Mouse (Mus musculus) embryonic fibroblast, embryonic 13.5 days (primary cell): Measurements from ENCODE around the gene 4921524J17Rik. TPM values are rescaled to one million over a fixed set of nuclear protein-coding genes. Genes with fewer than 3 reads are reported as not detected.

Experiments used
- H3K27ac ChIP-seq: 2 replicates; pipeline ENCODE4 v1.5.1; 2012; ENCODE audit warnings: low read length, control low read depth, inconsistent platforms; ENCODE audit not compliant: insufficient read depth
- H3K4me1 ChIP-seq: 2 replicates; pipeline ENCODE4 v1.6.1; 2011; ENCODE audit warnings: low read length; ENCODE audit not compliant: control insufficient read depth, insufficient read depth
- H3K4me3 ChIP-seq: 2 replicates; pipeline ENCODE4 v1.5.1; 2011; ENCODE audit warnings: mild to moderate bottlenecking, control low read depth, low read length; ENCODE audit not compliant: insufficient read depth
- CTCF ChIP-seq: IDR thresholded peaks from 2 replicates; pipeline ENCODE4 v1.5.1; 2011; ENCODE audit warnings: mild to moderate bottlenecking, control low read depth, low read length, moderate library complexity, borderline replicate concordance; ENCODE audit not compliant: insufficient read depth
- POLR2A ChIP-seq: IDR thresholded peaks from 2 replicates; pipeline ENCODE4 v1.6.1; 2011; ENCODE audit warnings: low read depth, mild to moderate bottlenecking, control low read depth, low read length, moderate library complexity
- polyA plus RNA-seq: library from polyadenylated mRNA; stranded (reverse); fragments of >200 nt; gene quantifications from 2 replicates; pipeline ENCODE4 v1.2.4, GENCODE M21; 2011; ENCODE audit warnings: low read depth; ENCODE audit not compliant: missing spikeins, insufficient read length

4921524J17Rik gene
- polyA plus RNA-seq, 1 experiment = 62.5 TPM

DNA sequence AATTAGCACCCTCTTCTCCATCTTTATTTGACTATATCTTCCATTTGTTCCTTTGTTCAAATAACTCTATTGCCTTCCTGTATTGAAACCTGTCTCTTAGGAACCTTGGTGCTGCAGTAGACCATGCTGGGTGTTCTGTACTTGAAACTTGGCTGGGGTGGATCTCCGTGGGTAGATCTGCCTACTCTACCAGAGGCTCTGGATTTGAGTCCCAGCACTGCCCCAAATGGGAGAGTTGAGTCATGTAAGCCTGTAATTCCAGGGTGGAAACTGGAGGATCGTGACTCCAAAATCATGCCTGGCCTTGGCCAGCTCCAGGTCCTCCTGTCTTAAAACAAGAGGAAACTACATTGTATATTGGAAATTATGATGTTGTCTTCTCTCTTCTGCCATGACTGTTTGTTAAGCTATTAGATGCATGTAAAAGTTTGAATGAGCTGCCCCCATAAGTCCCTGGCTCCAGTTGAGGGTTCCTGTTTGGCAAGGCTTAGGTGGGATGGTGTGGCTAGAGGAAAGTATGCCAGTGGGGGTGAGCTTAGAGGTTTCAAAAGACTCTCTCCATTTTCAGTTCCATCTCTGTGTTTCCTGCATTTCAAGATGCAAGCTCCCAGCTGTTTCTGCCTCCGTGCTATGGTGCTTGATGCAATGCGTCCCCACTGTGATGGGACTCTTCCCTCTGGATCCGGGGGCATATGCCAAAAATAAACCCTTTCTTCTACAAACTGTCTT is 60.7 kb downstream of the 4921524J17Rik start:
- no peak overlapping the region for H3K27ac ChIP-seq
- TF ChIP-seq POLR2A (no peak), CTCF (no peak)
- H3K4me1 ChIP-seq = peaks cover 2% of the 10 kb centered on the region; the same call in 1 of the 2 replicates

DNA sequence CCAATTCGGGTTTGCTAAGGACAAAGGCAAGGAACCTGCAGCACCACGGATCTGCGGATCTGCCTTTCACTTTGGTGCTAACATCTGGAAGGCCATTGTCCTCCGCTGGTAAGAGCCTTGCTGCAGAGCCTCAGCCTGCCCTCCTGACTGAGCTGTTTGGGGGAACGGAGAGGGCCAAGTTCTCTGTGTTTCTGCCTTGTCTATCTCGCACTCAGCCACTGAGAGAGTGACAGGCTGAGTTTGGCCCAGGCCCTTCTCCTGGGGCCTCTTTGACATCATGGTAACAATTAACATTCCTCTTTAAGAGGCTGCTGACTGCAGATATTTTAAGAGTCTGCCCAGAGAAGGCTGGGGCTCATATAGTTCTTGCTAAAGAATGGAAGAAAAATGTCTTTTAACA is 67.5 kb downstream of the 4921524J17Rik start:
- Histone ChIP-seq H3K4me3 (no peak overlapping the region), H3K27ac (no peak overlapping the region), H3K4me1 (no peaks in the 10 kb centered on the region)
- TF ChIP-seq POLR2A (no peak), CTCF (no peak)

More for the DNA sequence above, 60.7 kb downstream of the 4921524J17Rik start:
- H3K4me3 ChIP-seq = no peak overlapping the region

DNA sequence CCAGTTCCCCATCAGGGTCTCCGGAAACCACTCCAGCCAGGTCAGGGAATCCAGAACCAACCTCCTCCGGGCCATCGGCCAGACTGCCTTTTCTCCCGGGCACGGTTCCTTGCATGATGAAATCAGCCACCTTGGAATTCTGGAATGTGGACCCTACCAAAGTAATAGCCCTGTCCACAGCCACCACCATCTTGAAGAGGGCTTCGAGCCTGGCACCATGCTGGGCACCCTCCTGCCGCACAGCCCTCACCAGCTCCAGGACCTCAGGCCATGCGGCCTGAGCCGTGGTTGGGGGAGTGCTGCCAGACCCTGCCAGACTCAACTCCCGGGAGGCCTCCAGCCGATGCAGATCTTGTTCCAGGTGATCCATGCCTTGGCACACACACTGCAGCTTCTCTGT is 68.0 kb downstream of the 4921524J17Rik start:
- TF ChIP-seq CTCF (no peak), POLR2A (no peak)
- no peak overlapping the region for H3K27ac ChIP-seq
- H3K4me1 ChIP-seq = no peaks in the 10 kb centered on the region
- H3K4me3 ChIP-seq = no peak overlapping the region

DNA sequence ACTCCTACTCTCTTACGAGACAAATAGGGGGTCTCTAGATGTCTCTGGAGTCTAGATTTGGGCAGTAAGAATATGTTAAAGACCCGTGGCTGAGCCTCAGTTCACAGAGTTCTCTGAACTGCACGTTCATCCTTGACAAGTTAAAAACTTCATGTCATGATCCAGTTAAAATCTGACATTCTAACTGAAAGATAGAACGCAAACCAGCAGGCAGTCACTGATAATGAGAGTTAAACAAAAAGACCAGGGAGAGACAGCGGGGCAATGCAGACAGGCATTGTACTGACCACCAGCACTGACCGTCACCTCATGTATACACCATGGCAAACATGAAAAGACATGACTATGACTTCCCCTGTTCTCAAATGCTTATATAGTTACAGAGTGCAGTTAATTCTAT is 69.2 kb downstream of the 4921524J17Rik start:
- H3K4me1 ChIP-seq = no peaks in the 10 kb centered on the region
- no peak overlapping the region for H3K27ac ChIP-seq
- no peak for TF ChIP-seq CTCF
- no peak for TF ChIP-seq POLR2A
- no peak overlapping the region for H3K4me3 ChIP-seq

DNA sequence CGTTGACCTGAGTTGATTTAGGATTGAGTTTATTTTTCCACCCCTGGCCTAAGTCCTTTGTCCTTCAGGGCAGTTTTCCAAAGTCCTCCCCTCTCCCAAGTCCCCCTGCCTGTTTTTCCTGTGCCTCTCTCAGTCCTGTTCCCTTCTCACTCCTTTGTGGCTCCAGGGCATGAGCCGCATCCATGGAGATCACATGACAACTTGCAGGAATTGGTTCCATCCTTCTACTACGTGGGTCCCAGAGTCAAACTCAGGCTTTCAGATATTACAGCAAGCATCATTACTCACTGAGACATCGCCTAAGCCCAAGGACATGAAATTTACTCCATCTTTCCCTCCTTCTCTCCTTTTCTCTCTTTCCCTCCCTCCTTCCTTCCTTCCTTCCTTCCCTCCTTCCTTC is 70.4 kb downstream of the 4921524J17Rik start:
- TF ChIP-seq POLR2A = no peak
- TF ChIP-seq CTCF = no peak
- Histone ChIP-seq H3K4me1 (no peaks in the 10 kb centered on the region), H3K27ac (no peak overlapping the region), H3K4me3 (no peak overlapping the region)

Other genes with a start within 250 kb of the 4921524J17Rik start
- gene Olfr371, start 206.8 kb downstream of the 4921524J17Rik start, polyA plus RNA-seq = not detected in 2 replicates
- 42.9 and 49.2 TPM in 2 replicates for gene Orc6, start 133.2 kb downstream of the 4921524J17Rik start, polyA plus RNA-seq
- gene Vps35, start 133.0 kb downstream of the 4921524J17Rik start, polyA plus RNA-seq = 151 and 153 TPM in 2 replicates
- 0.32 and 0.37 TPM in 2 replicates for gene Mylk3, start 46.5 kb downstream of the 4921524J17Rik start, polyA plus RNA-seq
- gene Gpt2, start 59.7 kb upstream of the 4921524J17Rik start, polyA plus RNA-seq = 36.9 and 49.3 TPM in 2 replicates
- gene Dnaja2, start 122.5 kb upstream of the 4921524J17Rik start, polyA plus RNA-seq = 199 and 202 TPM in 2 replicates